Mouse (Mus musculus) kidney, postnatal 10 days (tissue): ENCODE results near the gene Kif1a.

Experiments used
- DNase-seq: peaks from one replicate; pipeline ENCODE4 v3.0.0; 2021; ENCODE audit warnings: mixed read lengths

The Kif1a gene

GRCm38 (mm10) chr1:93092582-93092981 lies 9.2 kb downstream of the Kif1a start:
- no peak for DNase-seq

DNA sequence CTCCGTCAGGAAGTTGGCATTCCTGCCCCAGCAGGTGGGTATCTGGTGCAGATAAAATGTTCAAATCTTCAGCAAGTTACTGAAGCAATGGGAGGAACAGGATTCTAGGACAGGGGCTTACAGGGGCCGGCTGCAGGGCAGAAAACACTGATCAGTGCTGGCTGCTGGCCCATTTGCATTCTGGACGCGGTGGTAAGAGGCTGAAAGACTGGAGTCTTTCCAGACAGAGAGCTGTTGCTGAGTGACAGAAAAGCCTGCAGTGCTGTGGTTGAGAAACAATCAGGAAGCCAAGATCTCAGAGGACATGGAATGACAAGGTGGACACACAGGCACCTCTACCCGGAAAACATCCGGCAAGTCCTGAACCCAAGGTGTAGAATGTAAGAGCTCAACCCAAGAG lies 16.6 kb downstream of the Kif1a start:
- peak; percentile 23 for DNase-seq

GRCm38 (mm10) chr1:93083420-93084285 lies 18.1 kb downstream of the Kif1a start:
- no peak for DNase-seq

- DNase-seq = no peak
These were observed 19.6 kb downstream of the Kif1a start for GRCm38 (mm10) chr1:93082121-93082520.

DNA sequence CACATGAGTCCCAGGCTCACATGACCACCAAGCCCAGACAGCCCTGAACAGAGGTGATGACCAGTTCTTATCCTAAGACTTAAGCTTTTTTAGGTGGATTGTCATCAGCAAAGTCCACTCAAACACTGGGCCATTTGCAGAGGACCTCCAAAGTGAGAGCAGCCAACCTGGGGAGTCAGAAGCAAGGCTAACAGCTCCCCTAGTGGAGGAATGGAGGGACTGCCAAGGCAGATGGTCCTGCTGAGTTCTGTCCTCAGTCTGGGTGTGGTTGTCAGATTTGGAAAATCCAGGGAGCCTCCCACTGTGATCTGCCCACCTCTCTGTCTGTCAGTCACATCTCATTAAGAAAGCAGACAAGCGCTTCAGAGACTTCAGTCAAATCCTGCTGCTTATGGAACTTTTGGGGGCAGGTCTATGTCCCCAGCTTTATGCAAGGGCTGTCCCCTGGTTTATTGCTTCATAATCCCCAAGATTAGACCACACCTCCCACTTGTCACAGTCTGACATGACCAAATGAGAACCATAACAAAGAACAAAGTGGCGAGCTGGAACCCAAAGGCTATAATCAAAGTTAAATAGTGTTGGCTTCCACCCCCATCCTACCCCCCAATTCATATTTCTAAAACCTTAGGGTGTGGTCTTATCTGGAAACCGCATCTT lies 20.7 kb downstream of the Kif1a start:
- peak; percentile 58 for DNase-seq

GRCm38 (mm10) chr1:93079602-93080001 lies 22.1 kb downstream of the Kif1a start:
- DNase-seq = no peak

GRCm38 (mm10) chr1:93072279-93072865 lies 29.4 kb downstream of the Kif1a start:
- DNase-seq = peak; percentile 32

- DNase-seq = no peak
These were observed 30.2 kb downstream of the Kif1a start for GRCm38 (mm10) chr1:93071487-93071971.

DNA sequence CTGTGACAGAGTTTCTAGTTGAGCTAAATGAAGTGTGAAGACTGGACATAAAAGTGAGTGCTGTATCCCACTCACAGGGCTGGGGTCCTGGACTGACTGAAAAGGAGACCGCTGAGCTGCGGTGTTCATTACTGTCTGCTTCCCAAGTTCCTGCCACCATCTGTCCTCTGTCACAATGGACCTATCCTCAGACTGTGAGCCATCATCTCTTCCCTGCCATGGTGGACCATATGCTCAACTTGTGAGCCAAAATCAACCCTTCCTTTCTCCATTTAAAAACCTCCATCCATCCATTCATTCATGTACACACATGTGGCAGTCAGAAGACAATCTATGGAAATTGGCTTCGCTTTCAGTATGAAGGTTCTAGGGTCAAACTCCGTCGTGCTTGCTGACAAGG lies 30.9 kb downstream of the Kif1a start:
- no peak for DNase-seq

DNA sequence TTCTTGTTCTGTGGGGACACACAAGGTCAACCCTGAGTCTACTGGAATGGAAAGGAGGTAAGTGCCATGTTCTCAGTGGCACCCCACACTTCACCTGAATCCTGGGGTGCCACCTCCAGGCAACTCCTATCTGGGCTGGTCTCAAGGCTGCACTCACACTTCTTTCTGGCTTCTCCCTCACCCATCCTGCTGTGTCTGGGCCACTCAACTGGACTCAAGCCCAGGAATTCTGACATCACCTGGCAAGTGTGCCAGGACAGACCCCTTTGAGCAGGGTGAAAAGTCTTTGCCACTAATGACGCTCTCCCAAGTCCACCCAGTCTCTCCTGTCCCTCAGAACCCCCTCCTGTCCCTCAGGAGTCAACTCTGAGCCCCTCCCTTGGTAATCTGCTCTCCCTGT lies 33.2 kb downstream of the Kif1a start:
- no peak for DNase-seq

DNA sequence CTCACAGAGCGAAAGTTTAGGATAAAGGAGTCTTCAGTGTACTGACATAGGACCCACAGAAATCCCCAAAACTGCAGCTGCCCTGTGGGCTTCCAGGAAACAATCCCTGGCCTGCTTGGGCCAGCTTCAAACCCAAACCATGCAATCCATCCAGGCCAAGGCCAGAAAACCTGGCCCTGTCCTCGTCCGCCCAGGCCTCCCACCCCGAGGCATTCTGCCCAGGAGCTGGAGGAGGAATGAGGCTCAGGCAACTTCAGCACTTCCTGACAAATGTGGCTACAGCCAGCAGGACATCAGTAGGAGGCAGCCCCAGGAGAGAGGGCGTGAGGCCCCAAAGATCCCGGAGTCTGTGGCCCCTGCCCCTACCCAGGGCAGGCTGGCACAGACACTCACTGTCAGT lies 36.1 kb downstream of the Kif1a start:
- DNase-seq = no peak

- peak; percentile 47 for DNase-seq
These were observed 38.1 kb downstream of the Kif1a start for GRCm38 (mm10) chr1:93063694-93064093.

DNA sequence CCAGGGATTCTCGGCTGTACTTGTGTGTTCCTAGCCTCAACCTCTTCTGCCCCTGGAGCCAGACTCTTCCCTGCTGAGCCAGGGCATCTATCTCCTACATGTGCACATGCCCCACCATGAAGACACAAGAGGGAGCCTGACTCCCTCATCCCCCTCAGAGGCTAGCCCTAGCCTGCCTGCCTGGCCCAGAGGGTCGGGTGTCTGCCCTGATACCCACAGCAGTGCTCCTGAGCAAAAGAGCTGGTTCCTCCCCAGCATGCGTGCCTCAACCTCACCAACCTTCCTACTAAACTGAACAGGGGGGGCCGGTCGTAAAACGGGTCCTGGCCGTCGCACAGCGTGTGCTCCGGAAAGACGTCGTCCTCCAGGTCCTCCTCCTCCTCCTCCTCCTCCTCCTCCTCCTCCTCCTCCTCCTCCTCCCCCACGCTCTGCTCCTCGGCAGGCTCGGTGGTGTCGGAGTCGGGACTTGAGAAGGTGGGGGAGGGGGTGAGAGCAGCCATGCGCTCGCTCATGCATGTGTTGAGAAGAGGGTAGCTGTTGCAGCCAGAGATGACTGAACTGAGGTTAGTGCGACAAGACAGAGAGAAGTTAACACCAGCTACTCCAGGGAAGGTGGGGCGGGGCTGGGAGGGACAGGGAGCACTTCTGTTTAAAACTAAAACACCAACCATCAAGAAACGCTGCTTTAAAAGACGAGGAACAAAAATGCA lies 50.5 kb downstream of the Kif1a start:
- peak; percentile 16 for DNase-seq

- no peak for DNase-seq
These were observed 51.7 kb downstream of the Kif1a start for GRCm38 (mm10) chr1:93050071-93050470.

DNA sequence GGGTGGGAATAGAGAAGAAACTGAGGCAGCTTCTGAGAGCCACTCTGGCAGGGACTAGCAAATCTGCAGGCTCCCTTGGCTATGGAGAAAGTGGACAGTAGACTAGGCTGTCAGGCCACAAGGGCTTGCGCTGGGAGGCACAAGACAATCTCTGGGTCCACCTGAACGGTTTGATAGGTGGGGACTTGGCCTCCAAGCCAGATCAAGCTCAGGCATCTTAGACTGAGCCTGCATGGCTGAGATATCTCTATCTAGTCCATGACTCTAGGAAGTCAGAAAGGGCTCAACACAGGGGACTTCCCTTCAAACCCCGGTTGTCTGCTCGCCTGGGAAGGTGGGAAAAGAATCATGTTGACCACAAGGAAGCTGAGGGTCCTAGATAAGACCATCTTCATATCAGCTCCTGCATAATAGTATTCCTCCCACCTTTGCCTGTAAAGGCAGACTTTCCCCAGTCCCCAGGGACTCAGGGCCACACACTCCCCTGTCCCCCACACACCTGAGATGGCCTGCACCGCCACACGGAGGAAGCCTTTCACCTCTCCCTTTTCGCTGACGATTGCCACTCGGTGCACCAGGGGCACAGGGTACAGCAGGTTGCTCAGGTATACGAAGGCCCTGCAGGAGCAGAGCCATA lies 55.5 kb downstream of the Kif1a start:
- DNase-seq = no peak

- no peak for DNase-seq
These were observed 65.8 kb downstream of the Kif1a start for GRCm38 (mm10) chr1:93035981-93036380.

- no peak for DNase-seq
These were observed 67.8 kb downstream of the Kif1a start for GRCm38 (mm10) chr1:93033989-93034388.

DNA sequence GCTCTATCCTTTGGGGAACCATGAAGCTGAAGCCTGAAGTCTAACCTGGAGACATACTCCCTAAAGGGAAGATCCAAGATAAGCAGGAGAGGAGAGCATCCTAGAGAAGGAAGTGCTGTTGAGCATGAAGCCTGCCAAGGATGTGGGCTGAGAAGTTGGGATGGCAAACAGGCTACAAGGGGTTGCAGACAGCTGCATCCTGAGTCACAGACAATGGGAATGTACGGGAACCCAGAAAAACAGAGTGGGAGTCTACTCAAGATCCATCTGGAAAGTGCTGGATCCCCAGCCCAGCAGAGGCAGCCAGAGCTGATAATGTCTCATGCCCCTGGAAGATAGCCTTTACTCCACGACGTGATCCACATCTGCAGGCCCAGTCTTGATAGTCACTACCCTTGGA lies 70.6 kb downstream of the Kif1a start:
- no peak for DNase-seq

DNA sequence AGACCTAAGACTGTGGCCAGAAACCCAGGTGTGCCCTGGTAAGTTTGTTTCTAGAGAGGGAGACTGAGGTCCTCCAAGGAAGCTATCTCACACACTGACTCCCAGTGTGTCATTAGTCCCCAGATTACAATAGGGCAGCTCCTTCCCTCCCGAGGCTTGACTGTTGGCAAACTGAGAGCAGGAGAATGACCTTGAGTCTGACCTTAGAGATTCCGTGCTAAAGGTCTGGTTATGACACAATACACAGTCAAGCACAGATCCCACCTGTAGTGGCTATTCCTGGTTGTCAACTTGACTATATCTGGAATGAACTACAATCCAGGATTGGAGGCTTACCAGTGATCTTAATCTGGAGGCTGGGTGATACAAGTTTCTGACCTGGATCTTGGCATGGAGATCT lies 71.7 kb downstream of the Kif1a start:
- no peak for DNase-seq

DNA sequence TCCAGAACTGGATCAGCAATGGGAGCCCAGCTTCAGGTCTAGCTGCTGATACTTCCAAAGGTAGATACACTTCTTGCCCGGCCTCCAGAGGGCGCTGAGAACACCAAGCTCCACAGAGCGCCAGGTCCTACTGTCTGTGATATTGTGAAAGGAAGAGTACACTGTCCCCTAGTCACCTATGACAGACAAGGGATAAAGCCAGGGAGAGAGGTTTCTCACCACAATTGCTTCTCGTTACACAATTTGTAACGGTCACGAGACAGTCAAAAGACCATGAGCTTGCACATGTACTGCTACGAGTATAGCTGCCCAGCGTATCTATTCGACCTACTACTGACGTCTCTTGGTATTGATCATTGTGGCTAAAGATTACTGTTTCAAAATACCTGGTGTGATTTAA lies 72.4 kb downstream of the Kif1a start:
- no peak for DNase-seq

DNA sequence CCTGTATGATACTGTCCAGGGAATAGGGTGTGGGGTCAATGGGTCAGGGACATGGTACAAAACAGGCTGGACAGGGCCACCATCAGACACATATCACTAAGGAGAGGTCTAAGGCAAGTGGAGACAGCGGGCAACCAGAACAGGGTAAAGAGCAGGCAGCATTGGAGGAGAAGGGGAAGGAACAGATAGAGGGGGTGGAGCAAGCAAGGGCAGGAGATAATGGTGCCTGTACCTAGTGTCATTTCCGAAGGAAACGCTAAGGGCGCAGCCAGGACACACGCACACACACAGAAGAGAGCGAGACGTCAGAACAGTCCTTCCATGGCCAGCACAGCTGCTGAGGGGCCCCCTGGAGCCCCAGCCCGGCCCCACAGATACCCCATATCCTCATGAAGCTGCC lies 75.2 kb downstream of the Kif1a start:
- no peak for DNase-seq

DNA sequence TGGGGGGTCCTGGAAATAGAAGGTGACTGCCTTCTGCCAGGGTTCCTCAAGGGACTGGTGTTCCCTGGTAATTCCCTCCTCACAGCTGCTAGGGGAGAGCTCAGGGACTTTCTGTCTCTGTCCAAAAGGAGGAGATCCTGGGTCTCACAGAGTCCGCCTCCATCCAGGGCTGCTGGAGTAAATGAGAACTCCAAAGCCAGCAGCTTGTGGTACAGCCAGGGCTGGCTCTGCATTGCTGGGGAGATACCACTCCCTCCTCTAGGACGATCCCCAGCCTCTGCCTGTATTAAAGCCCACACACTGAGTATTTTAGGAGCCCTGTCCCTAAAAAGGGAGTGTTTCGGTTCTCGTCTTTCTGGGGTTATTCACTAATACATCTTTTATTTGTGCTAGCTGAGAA lies 81.1 kb downstream of the Kif1a start:
- no peak for DNase-seq

DNA sequence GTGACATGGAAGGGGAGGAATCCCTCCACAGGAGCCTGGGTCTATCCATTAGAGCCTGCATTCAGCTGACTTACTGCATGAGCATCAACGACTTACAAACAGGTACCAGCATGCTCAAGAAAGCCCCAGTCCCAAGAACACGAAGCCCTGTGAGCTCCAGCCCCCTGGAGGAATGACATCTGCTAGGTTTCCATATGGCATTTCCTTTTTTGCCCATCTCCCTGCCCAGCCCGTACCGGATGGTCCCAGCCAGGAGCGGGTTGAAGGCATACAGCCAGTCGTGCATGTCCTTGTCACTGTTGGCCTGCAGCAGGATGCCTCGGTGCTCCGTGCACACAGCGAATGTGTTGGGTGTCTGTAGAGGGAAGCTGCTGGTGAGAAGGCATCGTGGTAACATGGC lies 83.0 kb downstream of the Kif1a start:
- no peak for DNase-seq
